Mouse (Mus musculus): ENCODE data around the gene Bcl9. TPM values are rescaled to one million over a fixed set of nuclear protein-coding genes. Genes with fewer than 3 reads are reported as not detected.

Gene Bcl9
- polyA plus RNA-seq (2012; rRNA removed; ENCODE audit: low replicate concordance) = 11.0 and 13.5 TPM in 2 replicates

DNA sequence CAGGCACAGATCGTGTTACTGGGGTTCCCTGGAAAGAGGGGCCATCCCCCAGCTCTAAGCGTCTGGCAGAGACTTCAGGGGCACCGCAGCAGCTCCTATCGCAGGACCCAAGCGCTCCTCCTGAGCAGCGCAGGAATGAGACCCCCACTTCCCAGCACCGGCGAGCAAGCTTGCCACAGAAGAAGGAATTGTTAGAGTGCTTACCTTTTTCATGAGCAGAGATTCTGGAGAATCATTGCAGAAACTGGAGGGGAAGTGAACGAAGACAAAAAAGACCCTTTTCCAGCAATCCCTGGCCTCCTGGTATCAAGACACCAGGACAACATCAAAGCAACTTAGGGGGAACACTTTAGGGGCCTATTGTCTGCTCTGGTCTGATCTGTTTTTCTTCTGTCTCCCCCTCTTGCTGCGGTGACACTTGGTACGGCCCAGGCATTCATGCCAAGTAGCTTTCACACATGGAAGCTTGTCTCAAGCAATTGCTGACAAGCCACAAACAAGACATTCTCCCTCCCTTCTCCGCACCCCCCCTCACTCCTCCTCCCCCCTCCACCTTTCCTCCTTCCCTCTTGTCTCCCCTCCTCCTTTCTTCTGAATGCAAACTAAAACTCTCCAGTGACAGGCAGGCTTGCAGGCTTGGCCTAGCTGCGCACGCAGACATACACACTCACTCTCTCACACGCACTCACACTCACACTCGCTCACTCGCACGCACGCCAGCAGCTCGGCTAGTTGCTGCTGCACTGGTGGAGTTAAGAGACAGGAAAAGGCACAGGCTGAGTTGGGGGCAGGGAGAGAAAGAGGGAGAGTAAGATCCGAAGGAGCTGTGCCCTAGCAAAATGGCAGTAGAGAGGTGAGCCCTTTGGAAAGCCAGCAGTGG, at the start of gene Bcl9:
Bcl9 (minus strand) TSS at position 365 of the 880 bp plus-strand sequence.

DNA sequence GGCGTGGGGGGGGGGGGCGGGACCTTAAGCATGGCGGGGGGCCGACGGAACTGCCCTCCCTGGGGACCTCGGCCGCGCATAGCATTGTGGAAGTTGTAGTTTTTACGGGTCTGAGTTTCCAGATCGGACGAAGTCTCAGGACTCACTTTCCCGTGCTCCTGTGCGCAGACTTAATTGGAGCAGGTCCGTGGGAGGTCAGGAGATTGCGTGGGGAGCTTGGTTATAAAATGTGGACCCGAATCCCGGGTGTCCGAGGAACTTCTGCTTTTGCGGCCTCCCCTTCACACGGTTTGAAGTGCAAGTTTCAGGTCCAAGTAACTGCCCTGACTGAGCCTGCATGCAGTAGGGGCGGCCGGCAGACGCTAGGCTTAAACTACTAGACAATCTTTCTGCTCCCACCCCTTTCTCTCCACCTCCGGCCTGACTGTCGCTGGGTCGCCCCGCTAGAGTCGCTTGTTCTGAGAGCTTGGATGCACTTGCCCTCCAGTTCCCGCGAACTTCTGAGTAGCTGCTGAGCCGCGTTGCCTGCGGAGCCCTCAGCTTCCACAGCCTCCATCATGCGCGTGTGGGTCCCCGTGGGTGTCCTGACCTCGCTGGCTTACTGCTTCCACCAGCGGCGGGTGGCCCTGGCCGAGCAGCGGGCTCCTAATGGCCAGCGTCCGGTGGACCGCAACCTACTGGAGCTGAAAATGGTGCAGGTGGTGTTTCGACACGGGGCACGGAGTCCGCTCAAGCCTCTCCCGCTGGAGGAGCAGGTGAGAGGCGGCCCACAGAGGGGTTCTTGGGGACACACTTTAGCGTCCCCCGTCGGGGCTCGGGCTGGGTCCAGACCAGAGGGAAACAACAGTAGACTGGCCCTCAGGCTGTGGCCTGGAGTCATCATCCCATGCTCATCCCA, 138.9 kb downstream of the Bcl9 start, which contains the start of gene Acp6:
Acp6 (plus strand) TSS at position 167 of the 898 bp plus-strand sequence.

Other genes starting within 250 kb of the Bcl9 start
- gene Acp6, start 139.1 kb downstream of the Bcl9 start, polyA plus RNA-seq (2012; rRNA removed; ENCODE audit: low replicate concordance) = 52.4 and 65.6 TPM in 2 replicates
- not detected in 2 replicates for gene Olfr1402, start 124.1 kb upstream of the Bcl9 start, polyA plus RNA-seq (2012; rRNA removed; ENCODE audit: low replicate concordance)